Mouse (Mus musculus) megakaryocyte, embryonic 14.5 days (primary cell): ENCODE data around the gene Agfg2.

Experiments
- FLI1 ChIP-seq: IDR thresholded peaks from 2 replicates; pipeline ENCODE4 v1.6.1; 2012; ENCODE audit warnings: low read length, inconsistent platforms, mixed read lengths
- GATA1 ChIP-seq: IDR thresholded peaks from 3 replicates; pipeline ENCODE4 v1.6.1; 2012; ENCODE audit warnings: mixed read lengths, low read length, inconsistent platforms, borderline replicate concordance

GRCm38 (mm10) chr5:137610548-137611244, 73.8 kb downstream of the Agfg2 start:
- no peak for TF ChIP-seq FLI1
- TF ChIP-seq GATA1 = no peak
